ENCODE assay signal across 14 mouse cellular contexts in genomic region chr19:16437906-16438305, GRCm38 (mm10). TPM values are rescaled to one million over a fixed set of nuclear protein-coding genes. Genes with fewer than 3 reads are reported as not detected.
DNase-seq lines count a peak whose midpoint lies in the region; ATAC-seq and TF ChIP-seq lines count a peak whose summit lies in the region.
"Had no signal": no experiment of that assay in that cellular context is flagged by ENCODE, and none has a peak within 500 bp of the region (broad histone marks: within the 10 kb centered on the region; RNA-seq: fewer than 3 reads in every experiment).

No protein-coding gene starts in this region.

- H3K9ac ChIP-seq in lung, embryonic 15.5 days = no peak overlapping the region
- no peak overlapping the region for H3K9ac ChIP-seq in stomach, embryonic 14.5 days (replicated peaks; ENCODE audit: low read depth, low read length)
- H3K9ac ChIP-seq: embryonic facial prominence, embryonic 15.5 days; hindbrain, embryonic 13.5 days had no signal

- ATAC-seq in lung, embryonic 15.5 days (ENCODE audit: borderline replicate concordance, extremely low read depth, low FRiP score, low TSS enrichment) = no peak
- ATAC-seq in stomach, embryonic 14.5 days (ENCODE audit: insufficient number of reproducible peaks, insufficient read depth, low FRiP score, low read depth) = no peak
- ATAC-seq: forebrain, embryonic 14.5 days had no signal

- peak overlapping the region; percentile 89 for H3K4me2 ChIP-seq in lung, embryonic 15.5 days
- peak overlapping the region; percentile 83 for H3K4me2 ChIP-seq in stomach, embryonic 14.5 days (replicated peaks; ENCODE audit: low read depth, low read length)
- H3K4me2 ChIP-seq: embryonic facial prominence, embryonic 15.5 days; hindbrain, embryonic 13.5 days had no signal

- peaks cover 53% of the 10 kb centered on the region for H3K4me1 ChIP-seq in lung, embryonic 15.5 days
- peaks cover 29% of the 10 kb centered on the region for H3K4me1 ChIP-seq in stomach, embryonic 14.5 days (ENCODE audit: control insufficient read depth, insufficient read depth, low read length)

- H3K4me3 ChIP-seq in gastrocnemius, adult 2 months = peak overlapping the region; percentile 29
- peak overlapping the region; percentile 43 for H3K4me3 ChIP-seq in lung, embryonic 15.5 days
- H3K4me3 ChIP-seq in stomach, embryonic 14.5 days (ENCODE audit: low read depth, low read length) = peak overlapping the region; percentile 51; the same call in 1 of the 2 replicates
- H3K4me3 ChIP-seq in layer of hippocampus, adult 2 months = no peak overlapping the region
- H3K4me3 ChIP-seq: embryonic facial prominence, embryonic 15.5 days; hindbrain, embryonic 13.5 days had no signal

- intact Hi-C loops in gastrocnemius, adult 2 months (cut with DNase I) = loop anchor here (5.0 kb wide), 2 partner anchors 81 to 119 kb away; no protein-coding TSS in a partner anchor
- intact Hi-C loops in gastrocnemius, postnatal 36 days (cut with DNase I) = loop anchor here (10.0 kb wide), 1 partner anchor 157 kb away; no protein-coding TSS in a partner anchor

- H3K27me3 ChIP-seq in lung, embryonic 15.5 days = no peaks in the 10 kb centered on the region
- H3K27me3 ChIP-seq in stomach, embryonic 14.5 days (ENCODE audit: control insufficient read depth, insufficient read depth, low read length) = no peaks in the 10 kb centered on the region

- no peak for DNase-seq in gastrocnemius, adult 2 months
- DNase-seq in gastrocnemius, postnatal 36 days = no peak
- DNase-seq in lung, postnatal 4 days = no peak
- peak; percentile 27 to 30 for DNase-seq in kidney, adult 8-10 months
- no peak for DNase-seq in embryo, embryonic 10.5 days (ENCODE audit: low spot score)
- DNase-seq in layer of hippocampus, adult 2 months (ENCODE audit: low spot score in 2 of 2) = no peak
- DNase-seq: cerebellum, postnatal 14 days; thymus, postnatal 4 days had no signal

- H3K36me3 ChIP-seq in lung, embryonic 15.5 days = no peaks in the 10 kb centered on the region
- no peaks in the 10 kb centered on the region for H3K36me3 ChIP-seq in stomach, embryonic 14.5 days (ENCODE audit: control insufficient read depth, insufficient read depth, low read length)
- H3K36me3 ChIP-seq: embryonic facial prominence, embryonic 15.5 days; hindbrain, embryonic 13.5 days had no signal

- H3K27ac ChIP-seq in gastrocnemius, adult 2 months = no peak overlapping the region
- H3K27ac ChIP-seq in lung, embryonic 15.5 days = peak overlapping the region; percentile 23; the same call in 1 of the 2 replicates
- peak overlapping the region; percentile 40; the same call in 1 of the 2 replicates for H3K27ac ChIP-seq in stomach, embryonic 14.5 days (ENCODE audit: low read length)
- no peak overlapping the region for H3K27ac ChIP-seq in layer of hippocampus, adult 2 months
- H3K27ac ChIP-seq: embryonic facial prominence, embryonic 15.5 days; hindbrain, embryonic 13.5 days had no signal

- WGBS in lung, embryonic 15.5 days = 37% methylated on average over 5 of the region's 5 CpGs
- 33% methylated on average over 5 of the region's 5 CpGs for WGBS in stomach, embryonic 14.5 days

- H3K9me3 ChIP-seq in lung, embryonic 15.5 days = no peaks in the 10 kb centered on the region
- H3K9me3 ChIP-seq in stomach, embryonic 14.5 days (ENCODE audit: control insufficient read depth, low read depth, low read length) = no peaks in the 10 kb centered on the region
- H3K9me3 ChIP-seq: embryonic facial prominence, embryonic 15.5 days; hindbrain, embryonic 13.5 days had no signal

- no peak for TF ChIP-seq CTCF in gastrocnemius, adult 2 months (IDR thresholded peaks at IDR 0.05)
- TF ChIP-seq CTCF in layer of hippocampus, adult 2 months (conservative IDR thresholded peaks at IDR 0.05) = no peak

RNA-seq across cellular contexts. Expression of gene Gna14, which starts 2.3 kb away (rescaled TPM):
- total RNA-seq in gastrocnemius, adult 2 months (2021) = 1 to 10 TPM; 1.5 to 2.0 TPM
- under 1 TPM; 0.46 to 0.91 TPM for total RNA-seq in gastrocnemius, postnatal 36 days (2021)
- polyA plus RNA-seq in lung, embryonic 15.5 days (2015; fragmentation: Nextera tagmentation; extraction: Ambion mirVana) = 12.4 TPM in 2 replicates
- polyA plus RNA-seq in stomach, embryonic 14.5 days (2014; fragmentation: Nextera tagmentation; extraction: Ambion mirVana) = 29.6 and 30.4 TPM in 2 replicates
- 1 to 10 TPM; 1.1 to 1.6 TPM for total RNA-seq in layer of hippocampus, adult 2 months (2021)
- total RNA-seq: MEL had no signal

Comparison
In these comparisons a context has a peak if more than half of its experiments do, and no peak if none do; other contexts are left out.
1. DNase-seq: peak in kidney, adult 8-10 months (2 of 2); none in gastrocnemius, adult 2 months (single experiment), gastrocnemius, postnatal 36 days (0 of 2), lung, postnatal 4 days (0 of 2), embryo, embryonic 10.5 days (single experiment) and layer of hippocampus, adult 2 months (0 of 2).
2. H3K27ac ChIP-seq: peak in lung, embryonic 15.5 days (single experiment) and stomach, embryonic 14.5 days (single experiment); none in gastrocnemius, adult 2 months (single experiment) and layer of hippocampus, adult 2 months (single experiment).